Mouse (Mus musculus): ENCODE measurements around the gene Olfr750. TPM values are rescaled to one million over a fixed set of nuclear protein-coding genes. Genes with fewer than 3 reads are reported as not detected.

The Olfr750 gene
- total and polyA plus RNA-seq, 3 experiments = not detected

GRCm38 (mm10) chr14:51101284-51101683 is 27.0 kb upstream of the Olfr750 start:
- DNase-seq (ENCODE audit: low read depth, low spot score) = no peak
- Histone ChIP-seq H3K9me3 (replicated peaks; ENCODE audit: insufficient read depth, low read length) (no peaks in the 10 kb centered on the region), H3K27ac (ENCODE audit: control insufficient read depth, low read depth, low read length) (no peak overlapping the region), H3K36me3 (ENCODE audit: control insufficient read depth in 1 of 2, insufficient read depth in 2 of 2, low read length in 2 of 2) (no peaks in the 10 kb centered on the region), H3K4me3 (ENCODE audit: control insufficient read depth in 1 of 2, insufficient read depth in 1 of 2, low read depth in 2 of 2, low read length in 2 of 2) (no peak overlapping the region), H3K9ac (ENCODE audit: control insufficient read depth, low read depth, low read length, poor library complexity, severe bottlenecking) (no peak overlapping the region), H3K79me2 (ENCODE audit: control insufficient read depth, insufficient read depth, low read length, poor library complexity) (no peaks in the 10 kb centered on the region), H3K27me3 (ENCODE audit: control insufficient read depth in 1 of 2, insufficient read depth in 2 of 2, low read length in 2 of 2) (no peaks in the 10 kb centered on the region), H3K4me1 (ENCODE audit: control insufficient read depth in 1 of 2, insufficient read depth in 2 of 2, low read length in 2 of 2) (no peaks in the 10 kb centered on the region)
- no peak for TF ChIP-seq ZNF384 (IDR thresholded peaks at IDR 0.05; ENCODE audit: low read depth, low read length)
- TF ChIP-seq USF2 (IDR thresholded peaks at IDR 0.05; ENCODE audit: borderline replicate concordance in 1 of 2, insufficient read depth in 1 of 2, low read depth in 1 of 2, low read length in 2 of 2) = no peak
- no peak for TF ChIP-seq SIN3A (IDR thresholded peaks at IDR 0.05; ENCODE audit: low read length)
- no peak for TF ChIP-seq UBTF (IDR thresholded peaks at IDR 0.05; ENCODE audit: borderline replicate concordance, insufficient read depth, low read depth, low read length)
- TF ChIP-seq NRF1 (IDR thresholded peaks at IDR 0.05; ENCODE audit: insufficient read depth, low read depth, low read length, poor library complexity, severe bottlenecking) = no peak
- TF ChIP-seq E2F4 (IDR thresholded peaks at IDR 0.05; ENCODE audit: borderline replicate concordance, low read depth, low read length) = no peak
- no peak for TF ChIP-seq SMC3 (IDR thresholded peaks at IDR 0.05; ENCODE audit: low read depth, low read length)
- no peak for TF ChIP-seq ELF1 (IDR thresholded peaks at IDR 0.05; ENCODE audit: low read depth, low read length)
- TF ChIP-seq RAD21 (IDR thresholded peaks at IDR 0.05; ENCODE audit: low read depth, low read length) = no peak
- TF ChIP-seq BHLHE40 (IDR thresholded peaks at IDR 0.05; ENCODE audit: borderline replicate concordance, low read depth, low read length) = no peak
- TF ChIP-seq NELFE (IDR thresholded peaks at IDR 0.05; ENCODE audit: low read depth, low read length) = no peak
- no peak for TF ChIP-seq MAFK (IDR thresholded peaks at IDR 0.05; ENCODE audit: borderline replicate concordance, low read depth, low read length)
- no peak for TF ChIP-seq CHD1 (IDR thresholded peaks at IDR 0.05; ENCODE audit: low read depth, low read length)
- no peak for TF ChIP-seq MAX (IDR thresholded peaks at IDR 0.05; ENCODE audit: low read length)
- TF ChIP-seq ZMIZ1 (IDR thresholded peaks at IDR 0.05; ENCODE audit: low read depth, low read length) = no peak

- Histone ChIP-seq H3K27me3 (ENCODE audit: control insufficient read depth in 1 of 2, insufficient read depth in 2 of 2, low read length in 2 of 2) (no peaks in the 10 kb centered on the region), H3K27ac (ENCODE audit: control insufficient read depth, low read depth, low read length) (no peak overlapping the region), H3K79me2 (ENCODE audit: control insufficient read depth, insufficient read depth, low read length, poor library complexity) (no peaks in the 10 kb centered on the region), H3K4me3 (ENCODE audit: control insufficient read depth in 1 of 2, insufficient read depth in 1 of 2, low read depth in 2 of 2, low read length in 2 of 2) (no peak overlapping the region), H3K9ac (ENCODE audit: control insufficient read depth, low read depth, low read length, poor library complexity, severe bottlenecking) (no peak overlapping the region), H3K9me3 (replicated peaks; ENCODE audit: insufficient read depth, low read length) (no peaks in the 10 kb centered on the region), H3K4me1 (ENCODE audit: control insufficient read depth in 1 of 2, insufficient read depth in 2 of 2, low read length in 2 of 2) (no peaks in the 10 kb centered on the region), H3K36me3 (ENCODE audit: control insufficient read depth in 1 of 2, insufficient read depth in 2 of 2, low read length in 2 of 2) (no peaks in the 10 kb centered on the region)
- TF ChIP-seq USF2 (IDR thresholded peaks at IDR 0.05; ENCODE audit: borderline replicate concordance in 1 of 2, insufficient read depth in 1 of 2, low read depth in 1 of 2, low read length in 2 of 2) = no peak
- no peak for TF ChIP-seq USF1 (IDR thresholded peaks at IDR 0.05; ENCODE audit: low read depth, low read length)
- TF ChIP-seq CHD1 (IDR thresholded peaks at IDR 0.05; ENCODE audit: low read depth, low read length) = no peak
- TF ChIP-seq MYC (IDR thresholded peaks at IDR 0.05; ENCODE audit: low read depth, low read length) = no peak
- no peak for TF ChIP-seq POLR2AphosphoS5 (IDR thresholded peaks at IDR 0.05; ENCODE audit: borderline replicate concordance, low read depth, low read length)
- no peak for TF ChIP-seq MYB (IDR thresholded peaks at IDR 0.05; ENCODE audit: low read depth, low read length)
- no peak for TF ChIP-seq E2F4 (IDR thresholded peaks at IDR 0.05; ENCODE audit: borderline replicate concordance, low read depth, low read length)
- TF ChIP-seq POLR2AphosphoS2 (IDR thresholded peaks at IDR 0.05; ENCODE audit: low read length) = no peak
- TF ChIP-seq UBTF (IDR thresholded peaks at IDR 0.05; ENCODE audit: borderline replicate concordance, insufficient read depth, low read depth, low read length) = no peak
- no peak for TF ChIP-seq SIN3A (IDR thresholded peaks at IDR 0.05; ENCODE audit: low read length)
- no peak for TF ChIP-seq ZC3H11A (IDR thresholded peaks at IDR 0.05; ENCODE audit: low read depth, low read length)
- no peak for TF ChIP-seq RCOR1 (IDR thresholded peaks at IDR 0.05; ENCODE audit: low read depth, low read length)
- TF ChIP-seq MAFK (IDR thresholded peaks at IDR 0.05; ENCODE audit: borderline replicate concordance, low read depth, low read length) = no peak
- no peak for TF ChIP-seq GABPA (IDR thresholded peaks at IDR 0.05; ENCODE audit: low read depth, low read length)
- TF ChIP-seq NELFE (IDR thresholded peaks at IDR 0.05; ENCODE audit: low read depth, low read length) = no peak
- TF ChIP-seq JUND (IDR thresholded peaks at IDR 0.05; ENCODE audit: low read depth, low read length) = no peak
- no peak for TF ChIP-seq ZNF384 (IDR thresholded peaks at IDR 0.05; ENCODE audit: low read depth, low read length)
- DNase-seq (ENCODE audit: low read depth, low spot score) = no peak
Observed at GRCm38 (mm10) chr14:51098921-51099320, 24.7 kb upstream of the Olfr750 start.

All from MEL (cell line).